Mouse (Mus musculus) neutrophil, adult 5-6 weeks (primary cell): ENCODE measurements around the gene Heatr5a. TPM values are rescaled to one million over a fixed set of nuclear protein-coding genes. Genes with fewer than 3 reads are reported as not detected.
A peak's percentile ranks its signal among the peaks of the same experiment; 100 is the strongest.

ENCODE experiments used
- ATAC-seq: fragments of 151-379, 151-347 bp; 2 replicates; pipeline ENCODE4 v1.8.0; 2017; ENCODE audit warnings: mild to moderate bottlenecking, moderate TSS enrichment; ENCODE audit not compliant: insufficient number of reproducible peaks, poor library complexity, low FRiP score, severe bottlenecking; ENCODE audit errors: extremely low read depth
- total RNA-seq: library from RNA; stranded (forward); fragments of 200-1000 nt; gene quantifications from 2 replicates; pipeline ENCODE4 v1.2.3, GENCODE M21; 2017

Heatr5a gene
- total RNA-seq, 1 experiment from 2014 or later, result 28.9 TPM

GRCm38 (mm10) chr12:51829290-51830076 is 141.6 kb downstream of the Heatr5a start, which contains the start of gene Hectd1:
Gene Hectd1 (minus strand): TSS chr12:51829536.
- peak; percentile 68 for ATAC-seq

DNA sequence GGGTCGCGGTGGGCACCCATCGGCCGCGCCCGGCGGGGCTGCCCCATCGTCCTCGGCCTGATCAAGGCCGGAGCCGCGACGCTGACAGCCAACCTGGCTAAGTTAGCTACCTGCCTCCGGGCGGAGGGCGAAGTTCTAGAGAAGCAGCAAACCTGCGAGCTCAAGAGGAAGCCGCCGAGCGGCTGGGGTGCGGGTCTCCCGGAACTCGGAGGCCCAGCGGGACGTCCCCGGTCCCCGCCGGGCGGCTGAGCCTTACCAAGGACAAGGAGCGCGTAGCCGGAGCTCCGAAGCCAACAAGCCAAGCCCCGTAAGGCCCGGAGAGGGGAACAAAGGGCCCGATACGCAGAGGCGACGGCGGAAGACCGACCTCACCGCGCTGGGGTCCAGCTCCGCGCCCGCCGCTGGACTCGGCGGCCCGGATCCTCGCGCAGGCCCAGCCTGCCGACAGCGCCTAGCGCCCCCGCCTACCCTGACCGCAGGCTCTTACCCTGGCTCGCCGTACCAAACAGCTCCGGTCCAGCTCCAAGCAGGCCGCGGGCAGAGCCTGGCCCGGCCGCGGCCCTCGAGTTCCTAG is 142.3 kb downstream of the Heatr5a start:
- ATAC-seq, result peak; percentile 14; the same call in 1 of the 2 replicates

GRCm38 (mm10) chr12:51827958-51828650 is 143.0 kb downstream of the Heatr5a start:
- no peak for ATAC-seq

Other genes starting within 250 kb of the Heatr5a start
- gene Hectd1, start 141.8 kb downstream of the Heatr5a start, total RNA-seq, result 274 and 299 TPM in 2 replicates
- 5.9 and 6.3 TPM in 2 replicates for gene Dtd2, start 35.2 kb upstream of the Heatr5a start, total RNA-seq
- gene Gpr33, start 56.7 kb upstream of the Heatr5a start, total RNA-seq, result not detected in 2 replicates
- gene Nubpl, start 126.4 kb upstream of the Heatr5a start, total RNA-seq, result 2.6 and 6.1 TPM in 2 replicates